Mouse (Mus musculus) limb, embryonic 11.5 days (tissue): Measurements from ENCODE around the gene Wrap73. TPM values are rescaled to one million over a fixed set of nuclear protein-coding genes. Genes with fewer than 3 reads are reported as not detected.
A peak's percentile ranks its signal among the peaks of the same experiment; 100 is the strongest.

ENCODE experiments used
- ATAC-seq: fragments of 200-750 bp; cut with Nextera tagmentation; 2 replicates; pipeline ENCODE4 v1.8.0; 2017; ENCODE audit warnings: low read depth; ENCODE audit not compliant: insufficient number of reproducible peaks, low FRiP score, low TSS enrichment
- DNase-seq: peaks from one replicate; pipeline ENCODE4 v3.0.0-alpha.2; 2015; ENCODE audit warnings: low spot score
- H3K27ac ChIP-seq: fragments of 300-500 bp; sonication (generic); replicated peaks from 2 replicates; pipeline ENCODE4 v1.5.1; 2014; ENCODE audit warnings: low read depth, mild to moderate bottlenecking, low read length
- H3K27me3 ChIP-seq: fragments of 300-500 bp; sonication (generic); 2 replicates; pipeline ENCODE4 v1.6.1; 2014; ENCODE audit warnings: mild to moderate bottlenecking, low read length, mixed read lengths; ENCODE audit not compliant: control insufficient read depth, insufficient read depth
- H3K36me3 ChIP-seq: fragments of 300-500 bp; sonication (generic); 2 replicates; pipeline ENCODE4 v1.6.1; 2014; ENCODE audit warnings: mild to moderate bottlenecking, low read length, moderate library complexity, mixed read lengths; ENCODE audit not compliant: control insufficient read depth, insufficient read depth
- H3K4me1 ChIP-seq: fragments of 300-500 bp; sonication (generic); 2 replicates; pipeline ENCODE4 v1.6.1; 2014; ENCODE audit warnings: low read length, mixed read lengths; ENCODE audit not compliant: control insufficient read depth, insufficient read depth
- H3K4me2 ChIP-seq: fragments of 300-500 bp; sonication (generic); 2 replicates; pipeline ENCODE4 v1.6.1; 2014; ENCODE audit warnings: low read depth, mild to moderate bottlenecking, moderate library complexity; ENCODE audit not compliant: severe bottlenecking
- H3K4me3 ChIP-seq: fragments of 300-500 bp; sonication (generic); 2 replicates; pipeline ENCODE4 v1.5.1; 2014; ENCODE audit warnings: low read depth, low read length
- H3K9ac ChIP-seq: fragments of 300-500 bp; sonication (generic); 2 replicates; pipeline ENCODE4 v1.6.1; 2014; ENCODE audit warnings: mild to moderate bottlenecking, low read length
- H3K9me3 ChIP-seq: fragments of 300-500 bp; sonication (generic); 2 replicates; pipeline ENCODE4 v1.6.1; 2016; ENCODE audit warnings: low read length; ENCODE audit not compliant: control insufficient read depth
- WGBS: fragments of 180-500 bp; shearing (Covaris S2); extraction: QIAGEN DNeasy Blood & Tissue Kit; methylation state at CpG from one replicate; pipeline ENCODE4 v1.1.7; 2014; 5-methylcytosine and 5-hydroxymethylcytosine counted together
- polyA plus RNA-seq: library from polyadenylated mRNA; unstranded; fragments of >200 nt; fragmentation: Nextera tagmentation; extraction: Ambion mirVana; gene quantifications from 2 replicates; pipeline ENCODE4 v1.2.1, GENCODE M21; 2014

The Wrap73 gene
- polyA plus RNA-seq, 1 experiment from 2014 or later = 48.0 TPM

DNA sequence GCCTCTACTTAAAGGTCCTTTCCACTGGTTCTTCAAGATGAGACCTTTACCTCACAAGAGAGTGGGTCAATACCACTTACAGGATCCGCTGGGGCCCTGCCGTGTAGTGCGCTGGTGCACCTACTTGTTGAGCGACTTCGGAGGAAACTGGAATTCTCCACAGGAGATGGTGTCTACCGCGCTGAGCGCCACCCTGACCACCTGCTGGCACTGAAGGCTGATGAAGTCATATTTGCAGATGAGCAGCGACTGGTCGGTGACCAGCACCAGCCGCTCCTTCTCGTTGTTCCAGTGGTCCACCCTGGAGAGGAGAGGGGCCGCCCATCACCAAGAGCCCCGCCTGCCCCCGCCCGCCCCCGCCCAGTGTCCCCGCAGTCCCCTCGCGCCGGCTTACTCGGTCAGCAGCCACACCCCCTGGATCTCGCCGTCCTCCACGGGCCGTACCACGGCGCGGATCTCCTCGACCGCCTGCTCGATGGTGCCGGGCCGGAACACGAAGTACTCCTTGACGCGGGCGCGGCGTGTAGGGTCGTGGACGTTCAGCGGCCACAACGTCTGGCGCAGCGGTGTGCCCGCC is 17.9 kb downstream of the Wrap73 start:
- Histone ChIP-seq H3K4me3 (peak overlapping the region; percentile 87), H3K27me3 (no peaks in the 10 kb centered on the region), H3K9me3 (no peaks in the 10 kb centered on the region), H3K9ac (peak overlapping the region; percentile 63), H3K4me1 (peaks cover 10% of the 10 kb centered on the region; the same call in 1 of the 2 replicates), H3K27ac (no peak overlapping the region), H3K4me2 (peak overlapping the region; percentile 82), H3K36me3 (peaks cover 15% of the 10 kb centered on the region)
- DNase-seq (no peak), ATAC-seq (peak; percentile 46)
- WGBS = 3% methylated on average over 34 of the region's 47 CpGs

DNA sequence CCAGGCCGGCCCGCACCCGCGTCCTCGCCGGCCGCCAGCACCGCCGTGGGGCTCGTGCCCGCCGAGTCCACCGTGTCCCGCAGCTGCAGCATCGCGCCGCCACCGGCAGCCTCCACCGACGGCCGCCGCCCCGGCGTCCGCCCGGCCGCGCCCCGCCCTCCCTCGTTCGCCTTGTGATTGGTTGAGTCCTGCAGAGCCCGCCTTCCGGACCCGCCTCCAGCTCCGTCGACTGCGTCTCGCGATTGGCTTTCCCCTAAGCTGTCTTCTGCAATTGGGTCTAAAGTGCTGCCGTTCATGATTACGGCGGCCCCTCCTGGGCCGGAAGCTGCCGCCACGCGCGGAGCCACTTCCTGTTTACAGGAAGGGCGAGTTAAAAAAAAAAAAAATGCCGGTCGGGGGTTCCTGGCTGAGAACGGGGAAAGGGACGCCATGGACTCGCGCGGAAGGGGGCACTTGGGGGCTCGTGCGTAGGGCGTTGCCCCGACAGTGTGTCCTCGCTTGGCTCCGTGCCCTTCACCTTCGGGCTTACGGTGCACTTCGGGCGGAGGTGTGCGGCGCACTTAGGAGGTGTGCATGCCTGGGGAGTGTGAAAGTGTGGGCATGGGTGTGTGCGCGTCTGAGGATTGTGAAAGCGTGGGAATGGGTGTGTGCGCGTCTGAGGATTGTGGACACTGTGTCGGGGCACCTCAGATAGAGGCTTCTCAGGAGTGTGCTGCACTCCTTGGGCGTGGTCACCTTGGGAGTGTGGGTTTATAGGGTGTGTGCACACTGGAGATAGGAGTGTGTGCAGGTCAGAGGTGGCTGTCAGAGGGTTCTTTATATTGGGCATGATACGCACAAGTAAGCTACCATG is 18.6 kb downstream of the Wrap73 start, which contains the start of gene Tprgl:
Gene Tprgl (minus strand): TSS at position 129 of the 853 bp plus-strand sequence.
- peak within 1 kb of the TSS; percentile 63 for H3K9ac ChIP-seq
- no peaks in the 10 kb centered on the region for H3K9me3 ChIP-seq
- DNase-seq (peak; percentile 97), ATAC-seq (peak; percentile 94)
- WGBS = 1% methylated on average over 70 of the region's 75 CpGs
- peak within 1 kb of the TSS; percentile 83 for H3K4me2 ChIP-seq
- no peak within 1 kb of the TSS for H3K27ac ChIP-seq
- H3K4me1 ChIP-seq = peaks cover 10% of the 10 kb centered on the region; the same call in 1 of the 2 replicates
- peak within 1 kb of the TSS; percentile 87 for H3K4me3 ChIP-seq
- peaks cover 13% of the 10 kb centered on the region for H3K36me3 ChIP-seq
- no peaks in the 10 kb centered on the region for H3K27me3 ChIP-seq

DNA sequence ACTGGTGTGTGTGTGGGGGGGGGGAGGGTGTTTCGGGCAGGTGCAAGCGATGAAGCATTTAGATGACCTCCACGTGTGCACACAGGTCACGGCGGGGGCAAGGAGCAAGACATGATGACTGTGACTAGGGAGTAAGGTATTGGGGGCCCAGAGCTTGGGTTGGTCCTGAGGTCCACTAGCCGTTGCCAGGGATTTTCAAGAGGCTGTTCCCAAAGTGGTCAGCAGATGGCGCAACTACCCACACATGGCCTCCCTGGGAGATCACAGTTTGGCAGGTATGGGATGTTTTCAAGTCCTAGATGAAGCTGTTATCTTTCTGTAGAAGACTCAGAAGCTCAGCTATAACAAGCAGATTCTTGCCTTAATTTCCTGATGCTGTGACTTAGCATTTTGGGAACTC is 21.1 kb downstream of the Wrap73 start:
- H3K9me3 ChIP-seq = no peaks in the 10 kb centered on the region
- 10% methylated on average over 7 of the region's 7 CpGs for WGBS
- H3K27me3 ChIP-seq = no peaks in the 10 kb centered on the region
- ATAC-seq = no peak
- no peak overlapping the region for H3K4me2 ChIP-seq
- no peaks in the 10 kb centered on the region; the same call in 1 of the 2 replicates for H3K36me3 ChIP-seq
- H3K4me1 ChIP-seq = peaks cover 10% of the 10 kb centered on the region; the same call in 1 of the 2 replicates
- DNase-seq = peak; percentile 89
- no peak overlapping the region for H3K4me3 ChIP-seq
- no peak overlapping the region for H3K9ac ChIP-seq
- no peak overlapping the region for H3K27ac ChIP-seq

DNA sequence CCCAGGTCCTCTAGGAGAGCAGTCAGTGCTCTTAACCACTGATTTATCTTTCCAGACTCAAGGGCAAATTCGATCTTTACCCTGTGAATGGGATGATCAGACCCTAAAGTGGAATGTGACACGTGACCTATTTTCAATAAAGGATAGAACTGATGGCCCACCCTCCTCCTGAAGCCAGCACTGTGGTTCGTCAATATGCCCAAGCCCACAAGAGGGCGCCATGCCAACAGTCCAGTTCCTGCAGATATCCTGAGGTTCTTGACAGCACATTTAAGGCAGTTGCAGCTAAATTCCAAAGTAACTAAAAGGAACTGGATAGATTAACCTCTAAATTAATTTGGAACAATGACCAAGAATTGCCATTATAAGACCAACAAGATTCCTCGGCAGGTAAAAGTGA is 24.9 kb downstream of the Wrap73 start:
- ATAC-seq = no peak
- no peak overlapping the region for H3K4me2 ChIP-seq
- DNase-seq = peak; percentile 80

DNA sequence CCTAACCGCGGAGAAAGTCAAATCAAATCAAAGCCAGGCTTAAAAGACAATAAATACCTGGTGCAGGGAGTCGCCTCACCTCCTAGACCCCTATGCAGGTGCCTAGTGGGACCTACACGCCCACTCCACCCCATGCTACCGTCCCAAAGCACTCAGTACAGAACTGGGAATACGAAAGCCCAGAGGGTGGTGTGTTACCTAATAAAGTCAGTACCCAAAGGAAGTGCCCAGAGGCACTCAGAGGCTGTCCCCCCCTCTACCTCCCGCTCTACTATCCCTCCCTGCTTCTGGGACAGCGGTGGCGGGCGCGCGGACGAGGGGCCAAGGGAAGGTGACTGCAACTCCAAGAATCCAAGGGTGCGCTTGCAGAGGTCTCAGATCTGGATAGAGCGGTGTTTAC is 27.8 kb downstream of the Wrap73 start:
- H3K36me3 ChIP-seq = no peaks in the 10 kb centered on the region
- H3K27me3 ChIP-seq = peaks cover 11% of the 10 kb centered on the region; the same call in 1 of the 2 replicates
- no peak overlapping the region for H3K27ac ChIP-seq
- DNase-seq (no peak), ATAC-seq (peak; percentile 40; the same call in 1 of the 2 replicates)
- no peaks in the 10 kb centered on the region for H3K9me3 ChIP-seq
- H3K4me3 ChIP-seq = peak overlapping the region; percentile 71
- 1% methylated on average over 15 of the region's 15 CpGs for WGBS
- H3K9ac ChIP-seq = 0 out of 2 replicates have a peak overlapping the region, but pooled peaks have one; percentile 8
- H3K4me2 ChIP-seq = peak overlapping the region; percentile 98
- peaks cover 26% of the 10 kb centered on the region for H3K4me1 ChIP-seq

More for the DNA sequence above, 24.9 kb downstream of the Wrap73 start:
- H3K9ac ChIP-seq = no peak overlapping the region
- H3K27ac ChIP-seq = no peak overlapping the region
- H3K27me3 ChIP-seq = peaks cover 11% of the 10 kb centered on the region; the same call in 1 of the 2 replicates
- no peaks in the 10 kb centered on the region for H3K36me3 ChIP-seq
- WGBS = 29% methylated on average over 5 of the region's 5 CpGs
- H3K4me3 ChIP-seq = no peak overlapping the region
- H3K9me3 ChIP-seq = no peaks in the 10 kb centered on the region
- H3K4me1 ChIP-seq = peaks cover 14% of the 10 kb centered on the region

DNA sequence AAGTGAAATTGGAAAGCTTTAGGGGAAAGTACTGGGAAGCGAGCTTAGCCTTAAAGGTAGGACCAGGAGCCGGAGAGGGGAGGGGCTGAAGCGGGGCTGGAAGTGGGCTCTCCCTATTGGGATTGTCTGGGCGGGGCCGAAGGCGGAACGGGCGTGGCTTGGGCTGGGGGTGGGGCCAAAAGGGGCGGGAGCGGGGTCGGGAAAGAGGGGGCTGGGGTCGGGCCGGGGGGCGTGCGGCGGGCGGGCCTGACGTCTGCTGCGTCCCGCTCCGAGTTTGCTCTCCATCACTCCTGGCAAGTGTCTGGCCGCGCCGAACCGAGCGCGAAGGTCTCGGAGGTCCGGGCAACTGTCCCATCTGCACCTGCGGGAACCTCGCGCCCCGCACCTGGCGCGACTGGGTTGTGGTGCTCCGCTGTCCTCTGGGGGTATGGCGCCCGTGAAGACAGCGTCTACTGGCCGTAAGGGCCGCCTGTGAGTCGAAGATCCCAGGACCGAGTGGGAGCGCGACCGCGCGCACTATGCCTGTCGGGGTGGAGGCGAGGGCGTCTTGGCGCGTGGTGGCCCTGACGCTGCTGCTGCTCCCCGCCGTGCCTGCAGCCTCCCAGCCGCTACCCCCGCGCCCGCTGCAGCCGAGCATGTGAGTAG is 28.5 kb downstream of the Wrap73 start, which contains the start of gene Megf6:
Gene Megf6 (plus strand): TSS at position 225 of the 645 bp plus-strand sequence.
- Histone ChIP-seq H3K27ac (peak within 1 kb of the TSS; percentile 70), H3K27me3 (peaks cover 11% of the 10 kb centered on the region; the same call in 1 of the 2 replicates), H3K36me3 (no peaks in the 10 kb centered on the region), H3K4me1 (peaks cover 26% of the 10 kb centered on the region), H3K4me2 (peak within 1 kb of the TSS; percentile 98), H3K4me3 (peak within 1 kb of the TSS; percentile 71), H3K9me3 (no peaks in the 10 kb centered on the region), H3K9ac (peak within 1 kb of the TSS; percentile 72)
- peak; percentile 80 for ATAC-seq
- peak; percentile 89 for DNase-seq
- WGBS = under 1% methylated on average over 61 of the region's 61 CpGs

DNA sequence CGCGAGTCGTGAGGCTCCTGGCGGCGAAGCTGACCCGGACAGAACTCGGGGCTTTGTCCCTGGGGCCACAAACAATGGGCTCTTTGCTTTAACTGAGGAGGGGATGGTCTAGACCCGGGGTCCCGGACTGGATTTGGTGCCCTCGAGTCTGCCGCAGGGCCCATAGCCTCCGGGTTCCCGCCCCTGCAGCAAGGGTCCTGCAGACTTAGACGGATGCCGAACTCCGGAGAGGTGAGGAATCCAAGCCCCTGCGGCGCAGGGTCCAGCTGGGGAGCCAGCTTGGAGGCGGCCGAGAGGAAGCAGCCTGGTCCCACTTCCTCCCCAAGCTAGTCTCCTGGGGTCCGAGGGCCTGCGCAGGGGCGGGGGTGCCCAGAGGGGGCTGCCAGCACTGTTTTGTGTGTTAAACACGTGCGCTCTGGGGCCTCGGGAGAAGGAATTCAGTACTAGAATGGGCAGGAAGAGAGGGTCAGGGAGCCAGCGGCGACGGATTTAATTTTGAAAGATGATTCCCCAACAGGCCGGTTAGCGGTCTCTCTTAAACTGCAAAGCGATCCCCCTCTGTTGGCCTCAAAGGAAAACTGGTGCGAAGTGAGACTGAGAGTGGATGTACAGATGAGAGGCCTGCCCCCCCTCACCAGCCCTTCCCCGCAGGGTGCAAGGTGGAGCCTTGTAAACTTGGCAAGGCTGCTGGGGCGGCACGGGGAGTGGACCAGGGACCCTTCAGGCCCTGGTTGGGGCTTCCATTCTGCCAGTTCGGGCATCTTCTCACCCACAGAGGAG is 29.2 kb downstream of the Wrap73 start:
- ATAC-seq (peak; percentile 32; the same call in 1 of the 2 replicates), DNase-seq (peak; percentile 71)
- Histone ChIP-seq H3K4me1 (peaks cover 26% of the 10 kb centered on the region), H3K27ac (peak overlapping the region; percentile 70), H3K4me2 (peak overlapping the region; percentile 98), H3K9me3 (no peaks in the 10 kb centered on the region), H3K36me3 (no peaks in the 10 kb centered on the region), H3K9ac (peak overlapping the region; percentile 72), H3K4me3 (peak overlapping the region; percentile 71), H3K27me3 (peaks cover 11% of the 10 kb centered on the region; the same call in 1 of the 2 replicates)
- 1% methylated on average over 37 of the region's 37 CpGs for WGBS
